Mouse (Mus musculus): ENCODE measurements around the gene Bmper. TPM values are rescaled to one million over a fixed set of nuclear protein-coding genes. Genes with fewer than 3 reads are reported as not detected.

The Bmper gene
- polyA plus RNA-seq, 1 experiment: not detected

DNA sequence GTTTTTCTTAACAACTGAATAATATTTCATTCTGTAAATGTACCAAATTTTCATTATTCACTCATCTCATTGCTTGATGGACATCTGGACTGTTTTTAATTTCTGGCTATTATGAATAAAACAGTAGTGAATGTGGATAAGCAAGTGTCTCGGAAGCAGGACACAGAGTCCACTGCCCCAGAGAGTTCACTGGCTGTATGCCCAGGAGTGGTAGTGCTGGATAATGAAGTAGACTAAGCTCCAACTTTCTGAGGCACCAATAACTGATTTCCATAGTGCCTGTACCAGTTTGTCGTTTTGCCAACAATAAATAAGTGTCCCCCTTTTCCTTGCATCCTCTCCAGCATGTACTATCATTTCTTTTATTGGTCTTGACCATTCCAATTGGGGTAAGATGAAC, 190.1 kb downstream of the Bmper start:
- no peak overlapping the region for H3K4me3 ChIP-seq (replicated peaks)
- no peaks in the 10 kb centered on the region for H3K36me3 ChIP-seq (ENCODE audit: control insufficient read depth)
- no peaks in the 10 kb centered on the region for H3K4me1 ChIP-seq (ENCODE audit: control insufficient read depth)
- TF ChIP-seq TAL1 (IDR thresholded peaks at IDR 0.05; ENCODE audit: low read length) (no peak), GATA1 (IDR thresholded peaks at IDR 0.05; ENCODE audit: low read length) (no peak)
- H3K27me3 ChIP-seq (ENCODE audit: control insufficient read depth): no peaks in the 10 kb centered on the region
- H3K9me3 ChIP-seq (ENCODE audit: control insufficient read depth, low read length): no peaks in the 10 kb centered on the region

DNA sequence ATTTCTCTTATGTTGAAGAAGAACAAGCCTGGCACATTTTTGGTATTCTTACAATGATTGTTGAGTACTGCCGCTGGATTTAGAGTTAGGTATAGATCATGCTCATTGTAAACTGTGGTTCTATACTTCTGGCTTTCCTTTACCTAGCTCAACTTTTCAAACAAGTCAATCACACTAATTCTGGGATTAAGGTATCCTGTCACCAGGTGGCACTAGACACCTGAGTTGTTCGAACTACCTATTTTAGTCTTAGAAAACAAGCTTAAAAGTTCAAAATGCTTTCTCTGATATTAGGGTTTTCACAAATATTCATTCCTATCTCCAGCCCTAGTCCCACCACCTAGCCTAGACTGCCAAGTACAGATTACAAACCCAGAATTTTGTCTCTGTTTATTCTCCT, 196.2 kb downstream of the Bmper start:
- H3K36me3 ChIP-seq (ENCODE audit: control insufficient read depth): no peaks in the 10 kb centered on the region
- no peaks in the 10 kb centered on the region for H3K27me3 ChIP-seq (ENCODE audit: control insufficient read depth)
- H3K4me3 ChIP-seq (replicated peaks): no peak overlapping the region
- no peaks in the 10 kb centered on the region for H3K4me1 ChIP-seq (ENCODE audit: control insufficient read depth)
- TF ChIP-seq GATA1 (IDR thresholded peaks at IDR 0.05; ENCODE audit: low read length): no peak
- H3K9me3 ChIP-seq (ENCODE audit: control insufficient read depth, low read length): no peaks in the 10 kb centered on the region

DNA sequence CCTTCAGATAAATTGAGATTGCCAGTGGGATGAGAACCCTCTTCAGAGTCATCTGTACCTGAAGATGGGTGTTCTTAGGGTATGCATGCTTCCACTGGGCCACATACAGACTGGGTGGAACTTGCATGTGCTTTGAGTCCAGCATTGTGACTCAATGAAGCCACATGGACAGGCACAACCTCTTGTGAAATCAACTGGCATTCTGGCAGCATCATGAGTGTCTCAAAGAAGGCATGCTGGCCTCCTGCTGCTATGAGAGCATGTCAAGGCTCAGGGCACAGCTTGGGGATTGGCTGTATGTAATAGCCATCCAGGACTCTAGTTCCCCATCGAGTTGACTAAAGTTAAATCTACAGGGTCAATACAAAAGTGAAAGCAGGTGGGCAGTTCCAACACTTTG, 200.9 kb downstream of the Bmper start:
- TF ChIP-seq GATA1 (IDR thresholded peaks at IDR 0.05; ENCODE audit: low read length) (no peak), TAL1 (IDR thresholded peaks at IDR 0.05; ENCODE audit: low read length) (no peak)
- H3K9me3 ChIP-seq (ENCODE audit: control insufficient read depth, low read length): no peaks in the 10 kb centered on the region
- no peak overlapping the region for H3K4me3 ChIP-seq (replicated peaks)
- no peaks in the 10 kb centered on the region for H3K4me1 ChIP-seq (ENCODE audit: control insufficient read depth)
- no peaks in the 10 kb centered on the region for H3K36me3 ChIP-seq (ENCODE audit: control insufficient read depth)
- H3K27me3 ChIP-seq (ENCODE audit: control insufficient read depth): no peaks in the 10 kb centered on the region

DNA sequence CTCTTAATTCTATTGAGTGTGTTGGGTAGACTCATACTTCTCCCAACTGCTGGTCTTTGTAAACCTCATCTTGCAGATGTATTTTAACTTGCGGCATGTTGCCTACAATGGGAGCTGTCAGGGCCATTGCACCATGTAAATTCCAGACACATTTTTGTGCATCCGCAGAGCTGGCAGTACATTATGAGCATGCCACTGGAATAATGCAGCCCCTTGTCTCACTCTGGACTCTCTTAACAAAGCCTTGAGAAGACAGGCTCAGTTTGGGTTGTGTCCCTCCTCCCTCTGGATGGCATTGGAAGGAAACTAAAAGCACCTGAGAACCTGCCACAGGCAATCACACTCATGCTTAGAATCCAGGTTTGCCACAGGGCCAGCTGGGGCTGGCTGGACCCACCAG, 209.8 kb downstream of the Bmper start:
- no peak for TF ChIP-seq GATA1 (IDR thresholded peaks at IDR 0.05; ENCODE audit: low read length)
- no peak for TF ChIP-seq TAL1 (IDR thresholded peaks at IDR 0.05; ENCODE audit: low read length)
- no peaks in the 10 kb centered on the region for H3K36me3 ChIP-seq (ENCODE audit: control insufficient read depth)
- H3K4me1 ChIP-seq (ENCODE audit: control insufficient read depth): no peaks in the 10 kb centered on the region
- H3K9me3 ChIP-seq (ENCODE audit: control insufficient read depth, low read length): no peaks in the 10 kb centered on the region
- no peak overlapping the region for H3K4me3 ChIP-seq (replicated peaks)
- H3K27me3 ChIP-seq (ENCODE audit: control insufficient read depth): no peaks in the 10 kb centered on the region

DNA sequence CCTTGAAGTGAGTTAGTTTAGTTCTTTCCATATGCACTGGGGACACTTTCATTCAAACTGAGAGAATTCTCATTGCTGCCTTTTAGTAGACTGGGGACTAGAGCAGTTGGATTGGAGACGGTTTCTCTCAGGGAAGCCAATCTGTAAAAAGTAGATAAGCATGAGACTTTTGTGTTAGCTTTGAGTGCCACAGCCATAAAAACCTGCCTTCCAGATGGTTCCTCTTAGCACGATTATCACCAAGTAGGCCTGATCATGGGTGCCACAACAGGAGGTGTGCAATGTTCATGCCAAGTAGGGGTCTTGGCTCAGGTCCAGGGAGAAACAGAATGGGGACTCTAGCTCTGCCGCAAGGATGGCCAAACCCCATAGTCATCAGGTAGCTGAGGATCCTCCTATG, 210.4 kb downstream of the Bmper start:
- no peaks in the 10 kb centered on the region for H3K36me3 ChIP-seq (ENCODE audit: control insufficient read depth)
- no peaks in the 10 kb centered on the region for H3K9me3 ChIP-seq (ENCODE audit: control insufficient read depth, low read length)
- H3K4me3 ChIP-seq (replicated peaks): no peak overlapping the region
- H3K4me1 ChIP-seq (ENCODE audit: control insufficient read depth): no peaks in the 10 kb centered on the region
- TF ChIP-seq GATA1 (IDR thresholded peaks at IDR 0.05; ENCODE audit: low read length) (no peak), TAL1 (IDR thresholded peaks at IDR 0.05; ENCODE audit: low read length) (no peak)
- H3K27me3 ChIP-seq (ENCODE audit: control insufficient read depth): no peaks in the 10 kb centered on the region

DNA sequence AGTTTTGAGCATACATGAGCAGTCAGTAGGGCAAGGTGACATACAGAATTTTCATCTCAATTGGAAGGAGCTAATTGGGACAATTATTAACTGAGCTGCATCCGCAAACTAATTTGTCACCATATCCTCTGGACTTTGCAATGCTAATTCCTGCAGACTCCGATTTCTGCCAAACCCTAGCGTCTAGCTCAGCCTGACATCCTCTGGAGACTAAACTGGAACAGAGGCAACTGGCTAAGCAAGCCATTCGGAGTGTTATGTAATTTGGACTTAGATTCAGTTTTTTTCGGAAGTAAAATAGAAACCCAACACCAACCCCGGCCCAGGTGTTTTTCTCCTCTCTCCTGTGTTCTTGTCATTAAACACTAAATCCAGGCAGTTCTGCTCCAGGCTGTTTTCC, 213.9 kb downstream of the Bmper start:
- Histone ChIP-seq H3K4me3 (replicated peaks) (no peak overlapping the region), H3K27me3 (ENCODE audit: control insufficient read depth) (no peaks in the 10 kb centered on the region), H3K9me3 (ENCODE audit: control insufficient read depth, low read length) (no peaks in the 10 kb centered on the region), H3K4me1 (ENCODE audit: control insufficient read depth) (no peaks in the 10 kb centered on the region), H3K36me3 (ENCODE audit: control insufficient read depth) (no peaks in the 10 kb centered on the region)
- TF ChIP-seq GATA1 (IDR thresholded peaks at IDR 0.05; ENCODE audit: low read length): no peak
- no peak for TF ChIP-seq TAL1 (IDR thresholded peaks at IDR 0.05; ENCODE audit: low read length)

DNA sequence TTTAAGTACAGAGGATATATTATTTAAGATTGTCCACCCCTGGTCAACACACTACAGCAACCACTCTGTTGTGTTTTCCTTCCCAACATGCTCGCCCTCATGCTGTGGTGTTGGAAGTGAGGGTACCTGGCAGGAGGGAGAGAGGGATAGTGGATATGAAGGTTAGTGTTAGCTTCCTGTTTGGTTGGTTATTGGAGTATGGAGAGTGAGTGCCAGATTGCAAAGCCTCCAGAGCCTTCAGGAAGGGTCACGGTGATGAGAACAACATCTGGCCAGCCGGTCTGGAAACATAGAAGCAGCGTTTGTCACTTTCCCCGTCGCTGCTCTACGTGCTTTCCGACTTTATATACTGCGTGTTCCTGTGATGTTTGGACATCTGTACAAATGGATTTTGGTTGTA, 215.8 kb downstream of the Bmper start:
- no peaks in the 10 kb centered on the region for H3K36me3 ChIP-seq (ENCODE audit: control insufficient read depth)
- no peak for TF ChIP-seq TAL1 (IDR thresholded peaks at IDR 0.05; ENCODE audit: low read length)
- no peak for TF ChIP-seq GATA1 (IDR thresholded peaks at IDR 0.05; ENCODE audit: low read length)

DNA sequence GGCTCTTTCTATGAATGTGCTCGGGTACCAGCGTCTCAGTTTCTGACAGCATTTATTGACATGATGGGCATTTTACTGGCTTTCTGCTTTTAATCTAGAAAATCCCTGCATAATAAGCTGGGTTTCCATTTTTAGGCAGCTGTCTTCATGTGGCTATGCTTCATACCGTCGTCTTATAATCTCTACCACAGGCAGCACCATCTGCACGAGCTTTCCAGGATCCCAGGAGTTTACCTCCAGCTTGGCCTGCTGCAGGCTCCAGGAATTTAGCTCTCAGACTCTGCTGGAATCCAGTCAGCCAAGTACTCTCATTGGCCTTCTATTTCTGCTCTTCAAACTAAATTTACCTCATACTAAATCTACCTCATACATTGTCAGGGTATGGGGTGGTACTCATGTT, 219.3 kb downstream of the Bmper start:
- no peaks in the 10 kb centered on the region for H3K36me3 ChIP-seq (ENCODE audit: control insufficient read depth)
- no peak overlapping the region for H3K4me3 ChIP-seq (replicated peaks)
- no peaks in the 10 kb centered on the region for H3K4me1 ChIP-seq (ENCODE audit: control insufficient read depth)

More for the DNA sequence above, 215.8 kb downstream of the Bmper start:
- Histone ChIP-seq H3K9me3 (ENCODE audit: control insufficient read depth, low read length) (no peaks in the 10 kb centered on the region), H3K27me3 (ENCODE audit: control insufficient read depth) (no peaks in the 10 kb centered on the region), H3K4me3 (replicated peaks) (no peak overlapping the region), H3K4me1 (ENCODE audit: control insufficient read depth) (no peaks in the 10 kb centered on the region)

DNA sequence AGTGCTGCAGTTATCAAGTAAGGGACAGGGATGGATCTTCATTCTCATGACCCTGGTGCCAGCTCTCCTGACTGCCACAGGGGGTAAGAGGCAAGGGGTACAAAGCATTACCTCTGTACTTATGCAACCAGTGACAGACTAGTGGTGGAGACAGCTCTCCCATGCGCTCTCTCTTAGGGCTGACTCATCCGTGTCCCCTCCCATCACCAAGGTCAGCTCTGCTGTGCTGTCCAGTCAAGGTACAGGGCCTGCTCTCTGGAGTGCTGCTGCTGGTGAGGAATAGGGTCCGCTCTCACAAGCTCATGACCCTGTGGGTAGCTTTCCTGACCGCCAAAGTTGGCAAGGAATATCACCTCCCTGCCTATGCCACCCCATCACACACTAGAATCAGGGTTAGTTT, 222.1 kb downstream of the Bmper start:
- Histone ChIP-seq H3K27me3 (ENCODE audit: control insufficient read depth) (no peaks in the 10 kb centered on the region), H3K36me3 (ENCODE audit: control insufficient read depth) (no peaks in the 10 kb centered on the region), H3K9me3 (ENCODE audit: control insufficient read depth, low read length) (no peaks in the 10 kb centered on the region), H3K4me3 (replicated peaks) (no peak overlapping the region), H3K4me1 (ENCODE audit: control insufficient read depth) (no peaks in the 10 kb centered on the region)
- TF ChIP-seq TAL1 (IDR thresholded peaks at IDR 0.05; ENCODE audit: low read length): no peak
- TF ChIP-seq GATA1 (IDR thresholded peaks at IDR 0.05; ENCODE audit: low read length): no peak

More for the DNA sequence above, 219.3 kb downstream of the Bmper start:
- TF ChIP-seq GATA1 (IDR thresholded peaks at IDR 0.05; ENCODE audit: low read length) (no peak), TAL1 (IDR thresholded peaks at IDR 0.05; ENCODE audit: low read length) (no peak)
- Histone ChIP-seq H3K27me3 (ENCODE audit: control insufficient read depth) (no peaks in the 10 kb centered on the region), H3K9me3 (ENCODE audit: control insufficient read depth, low read length) (no peaks in the 10 kb centered on the region)

DNA sequence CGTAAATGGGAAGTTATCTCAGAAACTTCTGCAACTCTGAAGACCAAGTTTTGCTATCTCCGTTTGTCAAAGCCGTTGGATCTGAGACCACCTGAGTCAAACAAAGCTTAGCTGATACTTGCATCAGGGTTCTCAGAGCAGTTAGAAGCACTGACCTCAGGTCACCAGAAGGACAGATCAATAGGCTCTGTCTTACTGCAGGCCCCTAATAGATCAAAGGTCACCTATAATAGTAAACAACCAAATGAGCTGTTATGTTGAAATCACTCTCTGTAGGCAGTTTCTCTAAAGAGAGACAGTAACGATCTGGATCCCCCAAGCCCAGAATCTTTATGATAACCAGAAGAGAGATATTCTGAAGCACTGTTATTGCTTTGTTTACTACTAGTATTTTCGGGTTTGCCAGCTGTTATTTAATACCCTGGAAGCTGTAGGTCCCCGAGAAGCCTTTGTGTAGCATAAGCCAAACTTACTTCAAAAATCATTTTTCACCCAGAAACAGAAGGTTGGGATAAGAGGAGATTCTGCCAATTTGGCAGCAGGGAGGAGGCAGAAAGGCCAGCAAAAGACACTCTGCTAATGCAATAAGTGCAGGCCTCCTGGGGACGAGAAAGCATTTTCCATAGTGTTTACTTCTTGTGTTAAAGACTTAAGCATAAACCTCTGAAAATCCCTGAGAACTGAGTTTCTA, 224.5 kb downstream of the Bmper start:
- TF ChIP-seq GATA1 (IDR thresholded peaks at IDR 0.05; ENCODE audit: low read length) (no peak), TAL1 (IDR thresholded peaks at IDR 0.05; ENCODE audit: low read length) (no peak)
- H3K9me3 ChIP-seq (ENCODE audit: control insufficient read depth, low read length): no peaks in the 10 kb centered on the region
- no peak overlapping the region for H3K4me3 ChIP-seq (replicated peaks)
- H3K4me1 ChIP-seq (ENCODE audit: control insufficient read depth): no peaks in the 10 kb centered on the region
- no peaks in the 10 kb centered on the region for H3K27me3 ChIP-seq (ENCODE audit: control insufficient read depth)
- no peaks in the 10 kb centered on the region for H3K36me3 ChIP-seq (ENCODE audit: control insufficient read depth)

All from erythroblast, embryonic 14.5 days (primary cell).